Mouse (Mus musculus) liver, embryonic 14.5 days (tissue): Measurements from ENCODE around the gene Sgms1. TPM values are rescaled to one million over a fixed set of nuclear protein-coding genes. Genes with fewer than 3 reads are reported as not detected.

ENCODE experiments used
- ATAC-seq: fragments of 200-750 bp; cut with Nextera tagmentation; 2 replicates; pipeline ENCODE4 v1.8.0; 2017; ENCODE audit warnings: moderate number of reproducible peaks, mild to moderate bottlenecking, moderate library complexity; ENCODE audit not compliant: insufficient read depth
- DNase-seq, 3 experiments: peaks; one replicate each; pipeline ENCODE4 v3.0.0-alpha.2; 2012 to 2013; ENCODE audit warnings: low read depth in 3 of 3, low spot score in 3 of 3
- H3K27ac ChIP-seq: fragments of 300-500 bp; sonication (generic); 2 replicates; pipeline ENCODE4 v1.5.1; 2014; ENCODE audit warnings: moderate library complexity, mild to moderate bottlenecking, control low read depth, inconsistent platforms
- H3K27me3 ChIP-seq: fragments of 300-500 bp; sonication (generic); 2 replicates; pipeline ENCODE4 v1.6.1; 2014; ENCODE audit warnings: mild to moderate bottlenecking, low read length, moderate library complexity; ENCODE audit not compliant: control insufficient read depth, insufficient read depth
- H3K36me3 ChIP-seq: fragments of 300-500 bp; sonication (generic); replicated peaks from 2 replicates; pipeline ENCODE4 v1.6.1; 2014; ENCODE audit warnings: low read depth; ENCODE audit not compliant: control insufficient read depth, insufficient read depth
- H3K4me1 ChIP-seq, 2 experiments: fragments of 200-500 bp in 1 of 2; fragments of 300-500 bp in 1 of 2; sonication (generic) in 1 of 2; replicated peaks; 2 replicates each; pipeline ENCODE4 v1.6.1; 2012 to 2014; ENCODE audit warnings: antibody characterized with exemption in 1 of 2, inconsistent platforms in 1 of 2, low read length in 1 of 2; ENCODE audit not compliant: control insufficient read depth in 2 of 2, insufficient read depth in 2 of 2
- H3K4me2 ChIP-seq: fragments of 300-500 bp; sonication (generic); 2 replicates; pipeline ENCODE4 v1.6.1; 2014; ENCODE audit warnings: low read depth, mild to moderate bottlenecking, control low read depth, moderate library complexity
- H3K4me3 ChIP-seq, 2 experiments: fragments of 200-500 bp in 1 of 2; fragments of 300-500 bp in 1 of 2; sonication (generic) in 1 of 2; 2 replicates each; pipeline ENCODE4 v1.5.1; 2012 to 2014; ENCODE audit warnings: low read depth in 2 of 2, low read length in 2 of 2, mild to moderate bottlenecking in 2 of 2, control low read depth in 1 of 2, inconsistent platforms in 1 of 2, moderate library complexity in 1 of 2; ENCODE audit not compliant: insufficient read depth in 1 of 2
- H3K9ac ChIP-seq: fragments of 300-500 bp; sonication (generic); replicated peaks from 2 replicates; pipeline ENCODE4 v1.6.1; 2014; ENCODE audit warnings: mild to moderate bottlenecking, control low read depth, moderate library complexity
- H3K9me3 ChIP-seq: fragments of 300-500 bp; sonication (generic); 2 replicates; pipeline ENCODE4 v1.6.1; 2016; ENCODE audit warnings: low read length, mixed read lengths; ENCODE audit not compliant: control insufficient read depth
- CTCF ChIP-seq: IDR thresholded peaks from 2 replicates; pipeline ENCODE4 v1.5.1; 2016; ENCODE audit warnings: antibody characterized with exemption, low read depth, control low read depth
- EP300 ChIP-seq: IDR thresholded peaks from 2 replicates; pipeline ENCODE4 v1.6.1; 2016; ENCODE audit warnings: antibody characterized with exemption, low read depth
- WGBS: fragments of 180-500 bp; shearing (Covaris S2); extraction: QIAGEN DNeasy Blood & Tissue Kit; methylation state at CpG from one replicate; pipeline ENCODE4 v1.1.7; 2014; ENCODE audit not compliant: insufficient replicate concordance; 5-methylcytosine and 5-hydroxymethylcytosine counted together
- polyA plus RNA-seq, 2 experiments: library from polyadenylated mRNA; depleted of rRNA in 1 of 2; stranded (reverse) in 1 of 2; unstranded in 1 of 2; fragments of >200 nt; fragmentation: Nextera tagmentation in 1 of 2; extraction: Ambion mirVana in 1 of 2; gene quantifications; 2 replicates each; pipeline versions ENCODE4 v1.2.1 to v1.2.3; 2012 to 2014

Sgms1 gene
- polyA plus RNA-seq, 2 experiments: 17.3 to 19.2 TPM

- H3K36me3 ChIP-seq: peaks cover 4% of the 10 kb centered on the region; the same call in 1 of the 2 replicates
- no peaks in the 10 kb centered on the region for H3K27me3 ChIP-seq
- WGBS: 68% methylated on average over 4 of the region's 4 CpGs
- H3K9ac ChIP-seq: no peak overlapping the region
- ATAC-seq (no peak), DNase-seq (no peak)
- H3K4me2 ChIP-seq: no peak overlapping the region
- H3K4me1 ChIP-seq: peaks cover 51 to 68% of the 10 kb centered on the region in 2 experiments
- no peak overlapping the region for H3K27ac ChIP-seq
- H3K4me3 ChIP-seq: no peak overlapping the region
- H3K9me3 ChIP-seq: no peaks in the 10 kb centered on the region
- TF ChIP-seq EP300 (no peak), CTCF (no peak)
These were observed 206.5 kb downstream of the Sgms1 start for GRCm38 (mm10) chr19:32183005-32183404.

GRCm38 (mm10) chr19:32182471-32182870 is 207.0 kb downstream of the Sgms1 start:
- H3K4me1 ChIP-seq: peaks cover 51 to 68% of the 10 kb centered on the region in 2 experiments
- no peak for DNase-seq
- H3K9ac ChIP-seq: no peak overlapping the region; the same call in 1 of the 2 replicates
- H3K9me3 ChIP-seq: no peaks in the 10 kb centered on the region
- 73% methylated on average over 5 of the region's 5 CpGs for WGBS
- peaks cover 4% of the 10 kb centered on the region; the same call in 1 of the 2 replicates for H3K36me3 ChIP-seq
- no peak for ATAC-seq
- H3K4me3 ChIP-seq: no peak overlapping the region
- no peaks in the 10 kb centered on the region for H3K27me3 ChIP-seq
- peak overlapping the region; percentile 92 for H3K27ac ChIP-seq
- TF ChIP-seq EP300: no peak
- TF ChIP-seq CTCF: no peak
- H3K4me2 ChIP-seq: peak overlapping the region; percentile 71

GRCm38 (mm10) chr19:32181721-32182394 is 207.7 kb downstream of the Sgms1 start:
- ATAC-seq (no peak), DNase-seq (no peak)
- H3K36me3 ChIP-seq: peaks cover 4% of the 10 kb centered on the region; the same call in 1 of the 2 replicates
- no peaks in the 10 kb centered on the region for H3K27me3 ChIP-seq
- peak overlapping the region; percentile 92 for H3K27ac ChIP-seq
- peak overlapping the region; percentile 71 for H3K9ac ChIP-seq
- H3K4me2 ChIP-seq: peak overlapping the region; percentile 71
- WGBS: 59% methylated on average over 12 of the region's 12 CpGs
- peaks cover 48 to 64% of the 10 kb centered on the region in 2 experiments for H3K4me1 ChIP-seq
- TF ChIP-seq EP300 (no peak), CTCF (no peak)
- H3K9me3 ChIP-seq: no peaks in the 10 kb centered on the region
- peak overlapping the region; percentile 41 to 45; a peak in 1 of 4 replicates for H3K4me3 ChIP-seq

DNA sequence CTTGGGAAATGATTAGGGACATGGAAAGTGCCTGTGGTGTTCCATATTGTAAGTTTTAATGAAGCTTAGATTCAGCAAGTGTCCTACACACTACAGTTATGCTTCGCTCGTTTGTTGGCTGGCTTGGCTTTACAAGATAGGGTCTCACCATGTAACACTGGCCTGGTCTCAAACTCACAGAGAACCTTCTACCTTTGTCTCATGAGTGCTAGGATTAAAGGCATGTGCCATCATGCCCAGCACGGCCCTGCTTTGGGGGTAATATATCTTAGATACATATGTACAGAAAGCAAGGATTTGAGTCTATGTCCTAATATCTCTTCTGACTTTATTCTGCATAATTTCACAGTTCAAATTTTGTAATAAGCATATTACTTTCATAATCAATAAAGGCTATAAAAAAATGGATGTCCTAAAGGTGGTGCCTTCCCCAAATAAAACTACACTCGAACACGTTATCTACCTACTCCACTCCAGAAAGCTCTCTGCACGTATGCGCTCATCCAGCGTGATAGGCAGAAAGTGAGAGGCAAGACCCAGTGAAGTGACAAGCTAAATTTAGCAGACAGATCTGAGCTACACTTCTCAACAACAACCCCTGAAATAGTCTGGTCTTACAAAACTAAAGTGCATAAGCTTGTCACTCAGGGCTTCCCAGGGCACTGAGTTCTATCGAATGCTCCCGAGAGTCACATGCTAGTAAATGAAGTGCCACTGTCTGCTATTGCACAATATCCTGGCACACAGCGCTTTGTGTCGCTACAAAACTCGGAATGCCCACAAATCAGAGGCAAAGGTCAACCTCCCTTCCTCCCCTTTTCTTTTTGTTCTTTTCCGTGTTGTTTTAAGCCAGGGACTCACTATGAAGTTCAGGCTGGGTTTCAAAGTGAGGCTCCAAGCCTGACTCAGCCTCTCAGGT is 208.5 kb downstream of the Sgms1 start:
- peak; percentile 74 to 83 (median 78) for DNase-seq
- Histone ChIP-seq H3K27ac (peak overlapping the region; percentile 92), H3K27me3 (no peaks in the 10 kb centered on the region), H3K9ac (peak overlapping the region; percentile 71), H3K9me3 (no peaks in the 10 kb centered on the region), H3K4me2 (peak overlapping the region; percentile 71), H3K36me3 (peaks cover 4% of the 10 kb centered on the region; the same call in 1 of the 2 replicates), H3K4me1 (peaks cover 44 to 62% of the 10 kb centered on the region in 2 experiments), H3K4me3 (peak overlapping the region; percentile 41 to 45)
- TF ChIP-seq EP300: peak; percentile 74
- no peak for TF ChIP-seq CTCF
- WGBS: 16% methylated on average over 14 of the region's 14 CpGs
- peak; percentile 82 for ATAC-seq
